Mouse (Mus musculus) heart, embryonic 14.5 days (tissue): ENCODE results near the gene 1700013G24Rik. TPM values are rescaled to one million over a fixed set of nuclear protein-coding genes. Genes with fewer than 3 reads are reported as not detected.

Experiments used
- ATAC-seq: fragments of 200-750 bp; cut with Nextera tagmentation; 2 replicates; pipeline ENCODE4 v1.8.0; 2017; ENCODE audit warnings: low read depth, moderate TSS enrichment; ENCODE audit not compliant: insufficient number of reproducible peaks, insufficient read depth, low FRiP score
- H3K27ac ChIP-seq, 2 experiments: fragments of 200-500 bp in 1 of 2; fragments of 300-500 bp in 1 of 2; sonication (generic) in 1 of 2; replicated peaks in 1 of 2; 2 replicates each; pipeline ENCODE4 v1.5.1; 2012 to 2014; ENCODE audit warnings: low read depth in 2 of 2, low read length in 2 of 2, control low read depth in 1 of 2, mild to moderate bottlenecking in 1 of 2, mixed read lengths in 1 of 2; ENCODE audit not compliant: control insufficient read depth in 1 of 2, insufficient read depth in 1 of 2
- H3K27me3 ChIP-seq: fragments of 300-500 bp; sonication (generic); 2 replicates; pipeline ENCODE4 v1.6.1; 2014; ENCODE audit warnings: mild to moderate bottlenecking, low read length, control low read depth; ENCODE audit not compliant: control insufficient read depth, insufficient read depth
- H3K36me3 ChIP-seq: fragments of 300-500 bp; sonication (generic); 2 replicates; pipeline ENCODE4 v1.6.1; 2014; ENCODE audit warnings: mild to moderate bottlenecking, control low read depth, low read length, mixed read lengths; ENCODE audit not compliant: control insufficient read depth, insufficient read depth
- H3K4me1 ChIP-seq, 2 experiments: fragments of 200-500 bp in 1 of 2; fragments of 300-500 bp in 1 of 2; sonication (generic) in 1 of 2; 2 replicates each; pipeline ENCODE4 v1.6.1; 2012 to 2014; ENCODE audit warnings: low read length in 2 of 2, control low read depth in 1 of 2, mixed read lengths in 1 of 2; ENCODE audit not compliant: control insufficient read depth in 2 of 2, insufficient read depth in 2 of 2
- H3K4me2 ChIP-seq: fragments of 300-500 bp; sonication (generic); 2 replicates; pipeline ENCODE4 v1.6.1; 2014; ENCODE audit warnings: mild to moderate bottlenecking, low read length
- H3K4me3 ChIP-seq, 2 experiments: fragments of 200-500 bp in 1 of 2; fragments of 300-500 bp in 1 of 2; sonication (generic) in 1 of 2; 2 replicates each; pipeline ENCODE4 v1.5.1; 2012 to 2014; ENCODE audit warnings: low read length in 2 of 2, mild to moderate bottlenecking in 2 of 2, control low read depth in 1 of 2, low read depth in 1 of 2, moderate library complexity in 1 of 2; ENCODE audit not compliant: control insufficient read depth in 1 of 2, insufficient read depth in 1 of 2
- H3K9ac ChIP-seq: fragments of 300-500 bp; sonication (generic); 2 replicates; pipeline ENCODE4 v1.6.1; 2014; ENCODE audit warnings: mild to moderate bottlenecking, low read length
- H3K9me3 ChIP-seq: fragments of 300-500 bp; sonication (generic); 2 replicates; pipeline ENCODE4 v1.6.1; 2016; ENCODE audit warnings: low read length, control low read depth; ENCODE audit not compliant: control insufficient read depth
- WGBS: fragments of 180-500 bp; shearing (Covaris S2); extraction: QIAGEN DNeasy Blood & Tissue Kit; methylation state at CpG from one replicate; pipeline ENCODE4 v1.1.7; 2014; 5-methylcytosine and 5-hydroxymethylcytosine counted together
- polyA plus RNA-seq: library from polyadenylated mRNA; unstranded; fragments of >200 nt; fragmentation: Nextera tagmentation; extraction: Ambion mirVana; gene quantifications from 2 replicates; pipeline ENCODE4 v1.2.1, GENCODE M21; 2014

Gene 1700013G24Rik
- polyA plus RNA-seq, 1 experiment from 2014 or later = not detected

DNA sequence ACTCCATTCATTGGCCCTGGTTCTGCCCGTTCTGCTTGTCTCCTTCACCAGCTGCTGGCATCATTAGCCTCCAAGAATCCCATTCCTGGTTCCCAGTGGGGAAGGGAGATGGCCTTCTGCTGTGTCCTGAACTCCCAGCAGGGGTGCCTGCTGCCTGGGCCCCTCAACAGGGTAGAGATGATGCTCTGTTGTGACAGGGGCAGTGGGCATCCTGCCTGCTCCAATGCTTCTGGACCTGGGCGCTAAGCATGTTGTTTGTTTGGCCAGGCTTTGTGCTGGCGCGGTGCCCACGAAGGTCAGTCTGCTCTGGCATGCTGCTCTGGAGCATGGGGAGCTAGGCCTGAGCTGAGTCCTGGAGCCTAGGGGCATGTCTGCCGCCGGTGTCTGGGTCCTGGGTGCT lies 31.5 kb downstream of the 1700013G24Rik start:
- Histone ChIP-seq H3K27ac (peak overlapping the region; percentile 100), H3K4me1 (peaks cover 90 to 95% of the 10 kb centered on the region in 2 experiments), H3K4me2 (peak overlapping the region; percentile 61), H3K4me3 (no peak overlapping the region), H3K9me3 (no peaks in the 10 kb centered on the region), H3K9ac (peak overlapping the region; percentile 79; the same call in 1 of the 2 replicates), H3K36me3 (no peaks in the 10 kb centered on the region), H3K27me3 (no peaks in the 10 kb centered on the region)
- no peak for ATAC-seq
- WGBS = 34% methylated on average over 7 of the region's 7 CpGs

GRCm38 (mm10) chr4:137485258-137485960 lies 32.3 kb downstream of the 1700013G24Rik start:
- Histone ChIP-seq H3K4me3 (no peak overlapping the region), H3K27me3 (no peaks in the 10 kb centered on the region), H3K9me3 (no peaks in the 10 kb centered on the region), H3K4me2 (peak overlapping the region; percentile 61), H3K9ac (peak overlapping the region; percentile 79), H3K27ac (peak overlapping the region; percentile 100), H3K36me3 (no peaks in the 10 kb centered on the region), H3K4me1 (peaks cover 90 to 95% of the 10 kb centered on the region in 2 experiments)
- ATAC-seq = no peak
- WGBS = 29% methylated on average over 14 of the region's 14 CpGs

DNA sequence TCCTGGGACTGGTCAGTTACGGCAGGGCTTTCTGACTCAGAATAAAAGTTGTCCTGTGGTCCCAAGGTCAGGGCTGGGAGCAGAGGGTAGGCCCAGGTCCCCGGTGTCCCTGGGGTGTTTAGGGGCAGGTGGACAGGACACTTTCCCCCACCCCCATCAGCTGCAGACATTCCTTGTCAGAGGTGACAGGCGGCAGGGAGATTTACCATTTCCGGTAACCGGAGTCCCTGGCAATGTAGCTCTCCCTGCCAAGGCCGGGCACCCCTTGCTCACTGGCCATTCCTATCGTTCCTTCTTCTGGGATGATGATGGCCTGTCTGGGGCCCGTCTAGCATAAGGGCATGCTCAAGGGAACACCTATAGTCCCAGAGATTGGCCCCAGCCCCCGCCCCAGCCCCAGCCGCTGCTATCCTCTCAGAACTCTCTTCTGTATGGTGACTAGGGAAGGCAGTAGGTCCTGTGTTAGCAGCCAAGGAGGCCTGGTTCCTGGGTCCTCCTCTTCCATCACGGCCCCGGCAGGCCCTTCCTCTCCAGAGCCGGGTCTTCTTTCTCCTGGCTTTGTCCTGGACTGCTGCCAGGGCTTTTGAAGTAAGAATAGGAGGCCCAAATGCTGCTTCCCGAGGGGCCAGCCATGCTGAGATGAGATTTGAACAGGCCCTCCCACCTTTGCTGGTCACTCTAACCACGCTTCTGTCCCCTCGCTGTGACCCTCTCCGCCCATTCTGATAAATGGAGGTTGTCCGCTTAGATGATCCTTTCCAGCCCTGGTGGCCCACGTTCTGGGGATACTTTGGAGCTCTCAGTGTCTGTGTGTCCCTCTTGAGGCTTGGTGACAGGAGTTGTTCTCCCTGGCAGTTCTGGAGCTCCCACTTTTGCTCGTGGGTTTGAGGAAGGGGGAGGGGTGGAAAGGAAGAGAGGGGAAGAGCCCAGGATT lies 33.3 kb downstream of the 1700013G24Rik start:
- H3K36me3 ChIP-seq = 0 out of 2 replicates have a peak, but pooled peaks cover 3% of the 10 kb centered on the region
- WGBS = 10% methylated on average over 20 of the region's 20 CpGs
- H3K9me3 ChIP-seq = no peaks in the 10 kb centered on the region
- peak overlapping the region; percentile 100 for H3K27ac ChIP-seq
- H3K9ac ChIP-seq = peak overlapping the region; percentile 79
- ATAC-seq = no peak
- H3K27me3 ChIP-seq = no peaks in the 10 kb centered on the region
- no peak overlapping the region for H3K4me3 ChIP-seq
- peak overlapping the region; percentile 61 for H3K4me2 ChIP-seq
- H3K4me1 ChIP-seq = peaks cover 82 to 89% of the 10 kb centered on the region in 2 experiments

- Histone ChIP-seq H3K9ac (peak overlapping the region; percentile 79), H3K27ac (peak overlapping the region; percentile 100), H3K4me3 (no peak overlapping the region; a peak in 1 of 4 replicates), H3K4me2 (peak overlapping the region; percentile 61), H3K36me3 (0 out of 2 replicates have a peak, but pooled peaks cover 3% of the 10 kb centered on the region), H3K9me3 (no peaks in the 10 kb centered on the region), H3K4me1 (peaks cover 74 to 81% of the 10 kb centered on the region in 2 experiments), H3K27me3 (no peaks in the 10 kb centered on the region)
- ATAC-seq = peak; percentile 38
- 12% methylated on average over 10 of the region's 10 CpGs for WGBS
Measured at GRCm38 (mm10) chr4:137487286-137488000, 34.4 kb downstream of the 1700013G24Rik start.

- Histone ChIP-seq H3K27me3 (no peaks in the 10 kb centered on the region), H3K4me3 (0 out of 4 replicates have a peak overlapping the region, but pooled peaks of 1 of the 2 experiments have one; percentile 3), H3K9ac (peak overlapping the region; percentile 79), H3K4me1 (peaks cover 71 to 83% of the 10 kb centered on the region in 2 experiments), H3K27ac (peak overlapping the region; percentile 100), H3K4me2 (peak overlapping the region; percentile 61), H3K9me3 (no peaks in the 10 kb centered on the region), H3K36me3 (0 out of 2 replicates have a peak, but pooled peaks cover 3% of the 10 kb centered on the region)
- 11% methylated on average over 11 of the region's 11 CpGs for WGBS
- no peak for ATAC-seq
Measured at GRCm38 (mm10) chr4:137488038-137488437, 35.0 kb downstream of the 1700013G24Rik start.

- WGBS = 5% methylated on average over 12 of the region's 12 CpGs
- peak overlapping the region; percentile 100 for H3K27ac ChIP-seq
- peak overlapping the region; percentile 61 for H3K4me2 ChIP-seq
- 0 out of 2 replicates have a peak, but pooled peaks cover 3% of the 10 kb centered on the region for H3K36me3 ChIP-seq
- 0 out of 4 replicates have a peak overlapping the region, but pooled peaks have one; percentile 3 to 5 for H3K4me3 ChIP-seq
- no peaks in the 10 kb centered on the region for H3K9me3 ChIP-seq
- H3K27me3 ChIP-seq = no peaks in the 10 kb centered on the region
- peak overlapping the region; percentile 79 for H3K9ac ChIP-seq
- peak; percentile 82 for ATAC-seq
- peaks cover 68 to 83% of the 10 kb centered on the region in 2 experiments for H3K4me1 ChIP-seq
Measured at GRCm38 (mm10) chr4:137488571-137489303, 35.7 kb downstream of the 1700013G24Rik start.
